7 mouse cellular contexts compared by ENCODE assay signal in the genomic region with DNA sequence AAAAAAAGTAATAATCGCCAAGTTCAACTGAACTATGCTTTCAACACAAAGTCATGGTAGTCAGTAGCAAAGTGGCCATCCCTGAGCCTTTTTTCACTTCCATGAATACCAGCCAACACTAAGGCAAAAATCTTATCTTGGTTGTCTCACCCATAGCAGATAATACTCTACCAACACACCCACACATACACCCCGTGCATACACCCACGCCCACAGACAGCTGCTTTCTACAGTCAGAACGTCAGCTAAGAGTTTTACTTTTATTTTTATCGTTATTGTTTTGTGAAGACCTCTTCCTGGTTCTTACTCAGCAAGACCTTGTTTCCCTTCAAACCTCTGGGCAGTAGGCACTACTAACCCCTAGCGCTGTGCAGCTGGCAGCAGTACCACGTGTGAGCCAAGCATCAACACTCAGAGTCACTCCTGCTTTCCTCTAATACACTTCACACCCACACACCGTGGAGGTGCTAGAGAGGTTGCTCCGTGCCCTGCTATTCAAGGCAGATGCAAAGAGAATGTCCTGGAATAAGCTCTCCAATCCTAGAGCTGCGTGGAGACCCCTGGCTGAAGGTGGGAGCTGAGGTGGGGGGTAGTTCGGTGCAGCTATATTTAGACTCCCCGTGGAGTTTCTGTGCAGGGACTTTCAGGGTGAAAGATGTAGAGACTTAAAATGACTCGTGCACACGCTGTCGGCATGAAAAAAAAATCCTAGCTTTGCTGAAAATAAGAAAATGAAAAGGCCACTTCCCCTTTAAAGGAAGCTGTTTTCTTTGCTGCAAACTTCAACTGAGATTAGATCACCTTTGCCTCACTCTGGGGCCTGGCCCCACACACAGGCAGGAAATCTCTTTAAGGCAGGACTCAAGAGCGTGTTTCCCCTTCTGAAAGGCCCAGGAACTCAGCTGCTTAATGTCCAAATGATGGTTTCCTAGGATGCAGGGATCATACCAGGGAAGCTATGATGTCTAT. TPM values are rescaled to one million over a fixed set of nuclear protein-coding genes. Genes with fewer than 3 reads are reported as not detected.
A peak's percentile ranks its signal among the peaks of the same experiment; 100 is the strongest.
DNase-seq lines count a peak whose midpoint lies in the region.

No protein-coding gene starts in this region.

- DNase-seq in lung, postnatal 36 days, result peak; percentile 9
- DNase-seq in lung, postnatal 25 days (ENCODE audit: low spot score), result no peak
- DNase-seq in frontal cortex, postnatal 14 days (ENCODE audit: low spot score in 2 of 2), result peak; percentile 29 to 41
- DNase-seq in thymus, postnatal 0 days (ENCODE audit: low spot score), result peak; percentile 47
- DNase-seq in adrenal gland, adult 2 months, result no peak
- DNase-seq in adrenal gland, postnatal 14 days, result no peak

- peak overlapping the region; percentile 95 for H3K4me3 ChIP-seq in megakaryocyte, embryonic 14.5 days (replicated peaks)

- peaks cover 45% of the 10 kb centered on the region for H3K4me1 ChIP-seq in megakaryocyte, embryonic 14.5 days

- H3K9me3 ChIP-seq in megakaryocyte, embryonic 14.5 days, result no peaks in the 10 kb centered on the region

- peaks cover 25% of the 10 kb centered on the region for H3K27me3 ChIP-seq in megakaryocyte, embryonic 14.5 days (replicated peaks)

- H3K36me3 ChIP-seq in megakaryocyte, embryonic 14.5 days (replicated peaks; ENCODE audit: low read length), result no peaks in the 10 kb centered on the region

RNA-seq across cellular contexts. Expression of gene Kcnq5, which starts 1.4 kb away (rescaled TPM):
- polyA plus RNA-seq in megakaryocyte, embryonic 14.5 days (2012; ENCODE audit: insufficient read depth, low replicate concordance), result 0.10 TPM in 1 of 2 replicates, not detected in the other
- polyA plus RNA-seq in thymus, postnatal 0 days (2015; fragmentation: Nextera tagmentation; extraction: Ambion mirVana), result 1.3 and 1.7 TPM in 2 replicates
- 1 to 10 TPM in 1 of 2 experiments, under 1 TPM in 1; 0.52 to 1.1 TPM for total RNA-seq in adrenal gland, adult 2 months (2021)
- polyA plus RNA-seq in adrenal gland, adult 2 months (2012; rRNA removed), result 0.02 TPM in 1 of 2 replicates, not detected in the other
- total RNA-seq in adrenal gland, postnatal 14 days (2021), result 1.3 and 1.6 TPM in 2 replicates

Comparison
In these comparisons a context has a peak if more than half of its experiments do, and no peak if none do; other contexts are left out.
1. DNase-seq: peak in lung, postnatal 36 days (single experiment), frontal cortex, postnatal 14 days (2 of 2) and thymus, postnatal 0 days (single experiment); none in lung, postnatal 25 days (single experiment), adrenal gland, adult 2 months (single experiment) and adrenal gland, postnatal 14 days (single experiment).